Mouse (Mus musculus): ENCODE results near the gene Mettl16.

- TF ChIP-seq CTCF (IDR thresholded peaks at IDR 0.05; ENCODE audit: low read depth) (no peak), EP300 (IDR thresholded peaks at IDR 0.05; ENCODE audit: low read depth) (no peak)
Measured at GRCm38 (mm10) chr11:74723357-74724234, 47.0 kb upstream of the Mettl16 start.
